Mouse (Mus musculus): ENCODE results near the gene Ceacam18. TPM values are rescaled to one million over a fixed set of nuclear protein-coding genes. Genes with fewer than 3 reads are reported as not detected.
A peak's percentile ranks its signal among the peaks of the same experiment; 100 is the strongest.

The Ceacam18 gene
- not detected for total RNA-seq (2021)
- long read RNA-seq, experiment 1, result 0 reads
- long read RNA-seq, experiment 2, result 0 reads

DNA sequence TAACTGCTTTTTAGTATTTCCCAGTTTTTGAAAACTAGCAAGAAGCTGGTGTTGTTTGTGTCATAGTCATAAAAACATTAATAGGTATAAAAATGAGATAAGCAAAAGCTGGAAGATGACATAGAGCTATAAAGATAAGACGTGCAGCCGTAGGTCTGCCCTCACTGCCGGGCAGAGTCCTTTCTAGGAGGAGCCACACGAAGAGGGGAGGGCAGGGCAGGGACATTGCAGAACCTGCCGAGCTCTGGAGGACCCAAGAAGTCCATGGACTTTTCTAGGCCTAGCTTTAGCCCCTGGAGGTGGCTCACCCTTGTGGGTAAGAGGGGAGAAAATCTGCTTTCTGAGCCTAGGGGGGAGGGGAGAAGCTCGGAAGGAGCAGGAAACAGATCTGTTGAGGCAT is at the start of gene Ceacam18:
Ceacam18 (plus strand) TSS at position 208 of the 400 bp plus-strand sequence.
- DNase-seq, result no peak
- intact Hi-C loops (cut with DNase I), result no loop called here

- intact Hi-C loops (cut with DNase I), result loop anchor here (5.0 kb wide), 1 partner anchor 88 kb away; the partner anchor contains the start of gene Ctu1
- no peak for DNase-seq
These were observed 49.7 kb upstream of the Ceacam18 start for GRCm38 (mm10) chr7:43584790-43585189.

GRCm38 (mm10) chr7:43601884-43602283 is 32.6 kb upstream of the Ceacam18 start:
- no peak for DNase-seq
- intact Hi-C loops (cut with DNase I), result no loop called here

- peak; percentile 21 to 23 for DNase-seq
- intact Hi-C loops (cut with DNase I), result loop anchor here (1.0 kb wide), 1 partner anchor 49 kb away; no protein-coding TSS in a partner anchor
These were observed 27.4 kb upstream of the Ceacam18 start, which contains the start of gene Zfp819 for GRCm38 (mm10) chr7:43606896-43607742. TSS of gene Zfp819 (plus strand) at chr7:43607169.

- intact Hi-C loops (cut with DNase I), result loop anchor here (1.0 kb wide), 1 partner anchor 48 kb away; no protein-coding TSS in a partner anchor
- DNase-seq, result no peak
These were observed 26.7 kb upstream of the Ceacam18 start for GRCm38 (mm10) chr7:43607743-43608287.

- no peak for DNase-seq
- intact Hi-C loops (cut with DNase I), result no loop called here
These were observed 26.1 kb upstream of the Ceacam18 start for GRCm38 (mm10) chr7:43608316-43608824.

GRCm38 (mm10) chr7:43613816-43614551 is 20.5 kb upstream of the Ceacam18 start:
- intact Hi-C loops (cut with DNase I), result no loop called here
- no peak for DNase-seq

- DNase-seq, result no peak
- intact Hi-C loops (cut with DNase I), result no loop called here
These were observed 11.6 kb upstream of the Ceacam18 start for GRCm38 (mm10) chr7:43622927-43623326.

DNA sequence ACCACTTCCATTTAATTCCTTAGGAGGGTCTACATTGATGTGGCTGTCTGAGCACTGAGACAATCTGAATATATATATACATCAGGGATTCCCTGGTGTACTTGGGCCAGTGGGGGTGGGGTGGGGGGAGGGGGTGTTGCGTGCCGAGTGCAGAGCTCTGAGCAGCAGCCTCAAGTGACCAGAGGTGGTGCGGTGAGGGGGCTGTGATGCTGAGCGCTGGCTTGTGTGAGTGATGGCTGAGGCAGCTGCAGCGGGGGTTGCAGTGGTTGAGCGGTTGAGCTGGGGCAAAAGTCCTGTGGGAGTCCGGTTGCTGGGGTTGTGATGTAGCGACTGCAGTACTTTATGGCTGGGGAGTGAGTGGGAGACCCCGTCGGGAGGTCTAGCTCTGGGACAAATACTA is 10.7 kb upstream of the Ceacam18 start:
- intact Hi-C loops (cut with DNase I), result no loop called here
- DNase-seq, result no peak

DNA sequence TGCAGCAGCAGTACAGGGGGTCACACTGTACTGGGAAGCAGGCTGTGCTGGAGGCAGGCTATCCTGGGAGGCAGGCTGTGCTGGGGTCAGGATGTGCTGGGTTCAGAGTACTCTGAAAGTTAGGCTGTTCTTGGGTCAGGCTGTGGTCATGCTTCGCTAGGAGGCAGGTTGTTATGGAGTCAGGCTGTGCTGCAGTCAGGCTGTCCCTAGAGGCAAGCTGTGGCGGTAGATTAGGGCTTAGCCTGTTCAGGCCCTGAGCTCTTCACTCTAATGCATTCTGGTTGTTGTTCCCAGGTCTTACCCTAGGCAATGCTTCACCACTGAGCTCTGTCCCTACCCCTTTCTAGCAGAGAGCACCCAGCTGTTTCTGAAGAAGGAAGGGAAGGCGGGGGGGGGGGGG is 9.4 kb upstream of the Ceacam18 start:
- intact Hi-C loops (cut with DNase I), result no loop called here
- no peak for DNase-seq

DNA sequence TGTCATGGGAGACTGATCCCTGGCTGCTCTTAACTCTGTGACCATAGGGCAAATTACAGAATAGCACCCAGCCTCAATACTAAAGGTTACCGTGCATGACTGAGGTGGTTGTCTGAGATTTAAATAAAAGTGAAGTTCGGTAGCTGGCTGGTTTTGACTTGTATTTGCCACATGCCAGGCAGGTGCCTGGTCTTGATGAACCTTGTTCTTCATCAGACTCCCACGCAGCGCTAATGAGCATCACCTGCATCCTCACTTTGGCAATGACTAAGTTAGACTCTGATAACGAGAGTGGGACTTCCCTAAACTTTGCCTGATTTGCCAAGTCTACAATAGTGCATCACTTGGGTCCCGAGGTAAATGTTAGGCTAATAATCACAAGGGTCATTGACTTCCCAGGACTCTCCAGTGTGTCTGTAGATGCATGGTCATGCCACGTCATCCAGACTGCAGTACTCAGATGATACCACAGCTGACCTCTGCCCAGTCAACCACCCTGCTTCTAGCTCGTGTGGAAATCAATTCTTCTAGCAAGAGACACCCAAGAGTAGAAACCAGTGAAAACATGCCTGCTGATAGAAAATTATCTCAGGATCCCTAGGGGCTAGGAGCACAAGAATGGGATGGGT is 8.6 kb upstream of the Ceacam18 start:
- intact Hi-C loops (cut with DNase I), result no loop called here
- DNase-seq, result no peak

DNA sequence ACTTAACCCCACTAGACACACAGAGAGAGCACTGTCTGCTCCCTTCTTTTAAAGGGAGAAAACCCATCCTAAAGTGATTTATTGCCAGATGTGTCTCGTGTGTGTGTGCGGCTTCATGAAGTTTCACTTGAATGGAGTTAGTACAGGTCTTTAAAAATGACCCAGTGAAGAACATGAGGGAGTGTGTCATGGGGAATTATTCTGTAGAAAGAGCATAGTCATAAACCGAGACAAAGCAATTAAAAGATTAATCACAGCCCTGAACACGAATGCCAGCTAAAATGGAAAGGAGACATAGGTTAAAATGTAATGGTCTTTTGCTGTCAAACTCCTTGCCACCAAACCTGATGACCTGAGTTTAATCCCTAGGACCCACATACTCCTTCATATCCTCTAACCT is 567 bp upstream of the Ceacam18 start:
- intact Hi-C loops (cut with DNase I), result no loop called here
- no peak for DNase-seq

DNA sequence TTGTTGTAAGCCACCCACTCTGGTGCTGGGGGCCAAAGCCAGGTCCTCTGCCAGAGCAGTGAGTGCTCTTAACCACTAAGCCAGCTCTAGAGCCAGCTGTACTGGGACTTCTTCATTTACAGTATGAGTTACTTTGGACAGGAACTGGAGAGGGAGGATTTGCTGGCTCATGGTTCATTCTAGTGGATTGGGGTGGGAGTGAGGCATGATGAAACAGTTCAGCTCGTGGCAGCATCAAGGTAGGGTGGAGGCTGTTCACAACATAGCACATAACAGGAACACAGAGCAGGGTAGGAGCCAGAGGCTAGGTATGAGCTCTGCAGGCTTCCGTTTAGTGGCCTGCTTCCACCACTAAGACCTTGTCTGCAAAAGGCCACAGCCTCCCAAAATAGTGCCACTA is 1.7 kb downstream of the Ceacam18 start:
- intact Hi-C loops (cut with DNase I), result no loop called here
- DNase-seq, result no peak

- intact Hi-C loops (cut with DNase I), result no loop called here
- no peak for DNase-seq
These were observed 2.6 kb downstream of the Ceacam18 start for GRCm38 (mm10) chr7:43637118-43637517.

- DNase-seq, result no peak
- intact Hi-C loops (cut with DNase I), result no loop called here
These were observed 8.1 kb downstream of the Ceacam18 start for GRCm38 (mm10) chr7:43642587-43642986.

GRCm38 (mm10) chr7:43643046-43643652 is 8.6 kb downstream of the Ceacam18 start:
- no peak for DNase-seq
- intact Hi-C loops (cut with DNase I), result no loop called here

GRCm38 (mm10) chr7:43652683-43653082 is 18.2 kb downstream of the Ceacam18 start:
- intact Hi-C loops (cut with DNase I), result no loop called here

DNA sequence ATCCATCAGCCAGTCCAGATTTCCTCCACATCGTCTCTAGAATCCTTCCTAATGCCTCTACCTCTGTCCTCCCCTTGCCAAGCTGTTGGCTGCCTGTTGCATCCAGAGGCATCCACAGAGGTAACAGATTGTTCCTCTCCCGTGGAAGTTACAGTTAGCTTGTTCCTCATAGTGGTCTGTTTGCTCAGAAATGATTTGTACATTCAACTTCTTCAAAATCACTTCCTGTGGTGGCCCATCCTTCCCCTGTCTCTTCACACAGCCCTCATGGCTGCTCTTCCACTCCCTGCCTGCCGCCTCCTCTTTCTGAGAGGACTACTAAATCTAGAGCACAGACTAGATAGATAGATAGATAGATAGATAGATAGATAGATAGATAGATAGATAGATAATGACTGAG is 20.0 kb downstream of the Ceacam18 start:
- no peak for DNase-seq
- intact Hi-C loops (cut with DNase I), result no loop called here

More at GRCm38 (mm10) chr7:43652683-43653082, 18.2 kb downstream of the Ceacam18 start:
- no peak for DNase-seq

- intact Hi-C loops (cut with DNase I), result loop anchor here (1.0 kb wide), 1 partner anchor 49 kb away; the partner anchor contains the start of gene Zfp819
- no peak for DNase-seq
These were observed 21.7 kb downstream of the Ceacam18 start for GRCm38 (mm10) chr7:43656232-43656631.

- intact Hi-C loops (cut with DNase I), result no loop called here
- DNase-seq, result no peak
These were observed 25.5 kb downstream of the Ceacam18 start, which contains the start of gene Siglece for GRCm38 (mm10) chr7:43660002-43660401. TSS of gene Siglece (minus strand) at chr7:43660161.

All from gastrocnemius, postnatal 36 days (tissue).